Mouse (Mus musculus) MEL (cell line): ENCODE results near the gene Synj1. TPM values are rescaled to one million over a fixed set of nuclear protein-coding genes. Genes with fewer than 3 reads are reported as not detected.

Experiments
- DNase-seq: peaks from one replicate; pipeline ENCODE4 v3.0.0; 2011; ENCODE audit warnings: low read depth, low spot score
- H3K27ac ChIP-seq: 2 replicates; pipeline ENCODE4 v1.5.1; 2012; ENCODE audit warnings: low read depth, mild to moderate bottlenecking, control low read depth, low read length, moderate library complexity; ENCODE audit not compliant: control insufficient read depth
- H3K27me3 ChIP-seq, 2 experiments: fragments of 150-350 bp in 1 of 2; sonication (generic) in 1 of 2; 2 replicates each; pipeline ENCODE4 v1.6.1; 2012; ENCODE audit warnings: low read length in 2 of 2, mild to moderate bottlenecking in 2 of 2, improper control_type of control experiment in 1 of 2, moderate library complexity in 1 of 2; ENCODE audit not compliant: insufficient read depth in 2 of 2, control insufficient read depth in 1 of 2
- H3K36me3 ChIP-seq, 2 experiments: 2 replicates each; pipeline ENCODE4 v1.6.1; 2012 to 2014; ENCODE audit warnings: low read length in 2 of 2, improper control_type of control experiment in 1 of 2, inconsistent platforms in 1 of 2, mild to moderate bottlenecking in 1 of 2; ENCODE audit not compliant: insufficient read depth in 2 of 2, control insufficient read depth in 1 of 2
- H3K4me1 ChIP-seq, 2 experiments: fragments of 150-350 bp in 1 of 2; sonication (generic) in 1 of 2; 2 replicates each; pipeline ENCODE4 v1.6.1; 2012; ENCODE audit warnings: low read length in 2 of 2, improper control_type of control experiment in 1 of 2, mild to moderate bottlenecking in 1 of 2; ENCODE audit not compliant: insufficient read depth in 2 of 2, control insufficient read depth in 1 of 2
- H3K4me3 ChIP-seq, 2 experiments: fragments of 150-350 bp in 1 of 2; sonication (generic) in 1 of 2; 2 replicates each; pipeline ENCODE4 v1.5.1; 2012; ENCODE audit warnings: low read depth in 2 of 2, low read length in 2 of 2, mild to moderate bottlenecking in 2 of 2, moderate library complexity in 2 of 2, control low read depth in 1 of 2, improper control_type of control experiment in 1 of 2; ENCODE audit not compliant: control insufficient read depth in 1 of 2, insufficient read depth in 1 of 2
- H3K79me2 ChIP-seq: 2 replicates; pipeline ENCODE4 v1.6.1; 2012; ENCODE audit warnings: mild to moderate bottlenecking, low read length, moderate library complexity; ENCODE audit not compliant: control insufficient read depth, poor library complexity, insufficient read depth
- H3K9ac ChIP-seq: 2 replicates; pipeline ENCODE4 v1.6.1; 2012; ENCODE audit warnings: low read depth, mild to moderate bottlenecking, control low read depth, low read length, moderate library complexity; ENCODE audit not compliant: control insufficient read depth, poor library complexity, severe bottlenecking
- H3K9me3 ChIP-seq: fragments of 150-350 bp; sonication (generic); replicated peaks from 2 replicates; pipeline ENCODE4 v1.6.1; 2012; ENCODE audit warnings: mild to moderate bottlenecking, low read length, improper control_type of control experiment, moderate library complexity; ENCODE audit not compliant: insufficient read depth
- BHLHE40 ChIP-seq: IDR thresholded peaks from 2 replicates; pipeline ENCODE4 v1.6.1; 2012; ENCODE audit warnings: low read depth, mild to moderate bottlenecking, inconsistent platforms, low read length, improper control_type of control experiment, borderline replicate concordance
- CHD2 ChIP-seq: IDR thresholded peaks from 2 replicates; pipeline ENCODE4 v1.6.1; 2011; ENCODE audit warnings: low read length, improper control_type of control experiment
- CTCF ChIP-seq, 3 experiments: IDR thresholded peaks in 2 of 3; conservative IDR thresholded peaks in 1 of 3; 2 replicates each; pipeline ENCODE4 v1.5.1; 2011 to 2012; ENCODE audit warnings: low read length in 3 of 3, low read depth in 2 of 3, mild to moderate bottlenecking in 2 of 3, improper control_type of control experiment in 1 of 3, inconsistent platforms in 1 of 3, mixed read lengths in 1 of 3, moderate library complexity in 1 of 3; ENCODE audit not compliant: control insufficient read depth in 1 of 3, insufficient read depth in 1 of 3, poor library complexity in 1 of 3, severe bottlenecking in 1 of 3
- ELF1 ChIP-seq: IDR thresholded peaks from 2 replicates; pipeline ENCODE4 v1.6.1; 2014; ENCODE audit warnings: low read depth, mild to moderate bottlenecking, inconsistent platforms, low read length, improper control_type of control experiment, moderate library complexity
- EP300 ChIP-seq, 2 experiments: IDR thresholded peaks; 2 replicates each; pipeline ENCODE4 v1.6.1; 2011; ENCODE audit warnings: improper control_type of control experiment in 2 of 2, low read length in 2 of 2, low read depth in 1 of 2, mild to moderate bottlenecking in 1 of 2
- ETS1 ChIP-seq: IDR thresholded peaks from 2 replicates; pipeline ENCODE4 v1.6.1; 2012; ENCODE audit warnings: low read depth, mild to moderate bottlenecking, inconsistent platforms, low read length, improper control_type of control experiment, moderate library complexity
- GATA1 ChIP-seq: IDR thresholded peaks from 2 replicates; pipeline ENCODE4 v1.6.1; 2011; ENCODE audit warnings: low read depth, low read length, improper control_type of control experiment
- HCFC1 ChIP-seq: IDR thresholded peaks from 2 replicates; pipeline ENCODE4 v1.6.1; 2012; ENCODE audit warnings: low read depth, mild to moderate bottlenecking, inconsistent platforms, low read length, improper control_type of control experiment, moderate library complexity
- MAX ChIP-seq: IDR thresholded peaks from 2 replicates; pipeline ENCODE4 v1.6.1; 2011; ENCODE audit warnings: low read length, improper control_type of control experiment
- MXI1 ChIP-seq: IDR thresholded peaks from 2 replicates; pipeline ENCODE4 v1.6.1; 2011; ENCODE audit warnings: mild to moderate bottlenecking, low read depth, low read length, improper control_type of control experiment
- MYB ChIP-seq: IDR thresholded peaks from 2 replicates; pipeline ENCODE4 v1.6.1; 2011; ENCODE audit warnings: mild to moderate bottlenecking, low read depth, low read length, improper control_type of control experiment
- MYC ChIP-seq: IDR thresholded peaks from 2 replicates; pipeline ENCODE4 v1.6.1; 2011; ENCODE audit warnings: low read depth, mild to moderate bottlenecking, low read length, improper control_type of control experiment, moderate library complexity
- NRF1 ChIP-seq: IDR thresholded peaks from 2 replicates; pipeline ENCODE4 v1.6.1; 2014; ENCODE audit warnings: low read depth, mild to moderate bottlenecking, inconsistent platforms, low read length, improper control_type of control experiment, moderate library complexity; ENCODE audit not compliant: poor library complexity, insufficient read depth, severe bottlenecking
- POLR2A ChIP-seq, 2 experiments: IDR thresholded peaks; 2 replicates each; pipeline ENCODE4 v1.6.1; 2011 to 2012; ENCODE audit warnings: low read length in 2 of 2, mild to moderate bottlenecking in 2 of 2, control low read depth in 1 of 2, improper control_type of control experiment in 1 of 2, low read depth in 1 of 2, moderate library complexity in 1 of 2; ENCODE audit not compliant: control insufficient read depth in 1 of 2, insufficient read depth in 1 of 2, poor library complexity in 1 of 2
- POLR2AphosphoS5 ChIP-seq: IDR thresholded peaks from 2 replicates; pipeline ENCODE4 v1.6.1; 2012; ENCODE audit warnings: low read depth, borderline replicate concordance, mild to moderate bottlenecking, inconsistent platforms, low read length, moderate library complexity, mixed read lengths
- RAD21 ChIP-seq: IDR thresholded peaks from 2 replicates; pipeline ENCODE4 v1.6.1; 2011; ENCODE audit warnings: mild to moderate bottlenecking, low read depth, low read length, improper control_type of control experiment
- SMC3 ChIP-seq: IDR thresholded peaks from 2 replicates; pipeline ENCODE4 v1.6.1; 2011; ENCODE audit warnings: low read depth, low read length, improper control_type of control experiment
- TAL1 ChIP-seq: IDR thresholded peaks from 2 replicates; pipeline ENCODE4 v1.6.1; 2012; ENCODE audit warnings: mild to moderate bottlenecking, inconsistent platforms, low read length, moderate library complexity, mixed read lengths
- TBP ChIP-seq: IDR thresholded peaks from 2 replicates; pipeline ENCODE4 v1.8.0; 2011; ENCODE audit warnings: low read depth, low read length, improper control_type of control experiment
- ZC3H11A ChIP-seq: IDR thresholded peaks from 2 replicates; pipeline ENCODE4 v1.6.1; 2012; ENCODE audit warnings: low read depth, mild to moderate bottlenecking, inconsistent platforms, low read length, improper control_type of control experiment
- ZKSCAN1 ChIP-seq: IDR thresholded peaks from 2 replicates; pipeline ENCODE4 v1.6.1; 2012; ENCODE audit warnings: low read depth, mild to moderate bottlenecking, inconsistent platforms, low read length, improper control_type of control experiment, moderate library complexity
- ZMIZ1 ChIP-seq: IDR thresholded peaks from 2 replicates; pipeline ENCODE4 v1.6.1; 2012; ENCODE audit warnings: low read depth, mild to moderate bottlenecking, inconsistent platforms, low read length, improper control_type of control experiment, moderate library complexity
- polyA plus RNA-seq, 2 experiments: library from polyadenylated mRNA; stranded (reverse) in 1 of 2; unstranded in 1 of 2; fragments of >175 nt in 1 of 2; fragments of >200 nt in 1 of 2; gene quantifications; 2 replicates each; pipeline versions ENCODE4 v1.2.1 to v1.2.4; 2012; ENCODE audit warnings: low replicate concordance in 2 of 2, low read depth in 1 of 2; ENCODE audit not compliant: insufficient read length in 2 of 2, insufficient read depth in 1 of 2, missing spikeins in 1 of 2
- total RNA-seq: library from RNA; depleted of rRNA; stranded (reverse); fragments of 300-350 nt; gene quantifications from 2 replicates; pipeline ENCODE4 v1.2.3, GENCODE M21; 2012

The Synj1 gene
- total and polyA plus RNA-seq, 3 experiments, result 5.0 to 34.5 TPM; not detected in 1

GRCm38 (mm10) chr16:90925461-90925860, 85.6 kb downstream of the Synj1 start:
- Histone ChIP-seq H3K4me3 (no peak overlapping the region), H3K9ac (no peak overlapping the region), H3K9me3 (no peaks in the 10 kb centered on the region), H3K79me2 (no peaks in the 10 kb centered on the region), H3K4me1 (no peaks in the 10 kb centered on the region), H3K27ac (no peak overlapping the region), H3K27me3 (no peaks in the 10 kb centered on the region), H3K36me3 (no peaks in the 10 kb centered on the region; a peak in 1 of 4 replicates)
- DNase-seq, result peak; percentile 37
- TF ChIP-seq POLR2AphosphoS5 (no peak), RAD21 (peak; percentile 63), ZC3H11A (0 out of 2 replicates have a peak, but pooled peaks have one; percentile 36), SMC3 (peak; percentile 71), MYC (0 out of 2 replicates have a peak, but pooled peaks have one; percentile 27), MYB (no peak), CTCF (IDR thresholded peaks at IDR 0.05 in 2 of 3, conservative IDR thresholded peaks at IDR 0.05 in 1 of 3; ENCODE audit: control insufficient read depth in 1 of 3, insufficient read depth in 1 of 3, low read depth in 2 of 3, low read length in 3 of 3, poor library complexity in 1 of 3, severe bottlenecking in 1 of 3) (peak; percentile 51 to 80 (median 67))

GRCm38 (mm10) chr16:90924606-90925370, 86.3 kb downstream of the Synj1 start:
- Histone ChIP-seq H3K79me2 (no peaks in the 10 kb centered on the region), H3K27me3 (no peaks in the 10 kb centered on the region), H3K4me1 (no peaks in the 10 kb centered on the region), H3K9ac (no peak overlapping the region), H3K36me3 (no peaks in the 10 kb centered on the region; a peak in 1 of 4 replicates), H3K9me3 (no peaks in the 10 kb centered on the region), H3K4me3 (no peak overlapping the region), H3K27ac (no peak overlapping the region)
- no peak for DNase-seq
- TF ChIP-seq ZKSCAN1 (no peak), ZMIZ1 (no peak), NRF1 (no peak)

DNA sequence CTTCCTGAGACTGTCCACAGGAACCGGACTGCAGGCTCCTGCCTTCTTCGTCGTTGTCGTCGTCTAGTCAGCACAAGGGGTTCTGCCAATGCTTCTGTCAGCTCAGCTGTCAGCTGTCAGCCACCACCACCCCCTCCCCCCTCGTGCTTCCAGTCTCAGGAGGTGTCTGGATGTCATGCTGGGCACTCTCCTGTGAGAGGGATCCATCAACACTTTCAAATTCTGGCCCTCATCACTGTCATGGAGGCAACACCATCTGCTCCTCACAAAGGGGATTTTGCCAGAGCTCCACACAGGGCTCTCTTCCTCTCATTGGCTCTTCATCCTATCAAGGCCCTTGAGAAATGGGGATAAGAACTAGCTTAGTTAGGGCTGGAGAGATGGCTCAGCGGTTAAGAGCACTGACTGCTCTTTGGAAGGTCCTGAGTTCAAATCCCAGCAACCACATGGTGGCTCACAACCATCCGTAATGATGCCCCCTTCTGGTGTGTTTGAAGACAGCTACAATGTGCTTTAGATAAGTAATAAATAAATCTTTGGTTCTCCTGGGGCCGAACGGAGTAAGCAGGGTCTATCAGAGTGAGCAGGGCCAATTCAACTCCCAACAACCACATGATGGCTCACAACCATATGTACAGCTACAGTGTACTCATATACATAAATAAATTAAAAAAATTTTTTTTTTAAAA, 89.5 kb downstream of the Synj1 start:
- no peaks in the 10 kb centered on the region for H3K79me2 ChIP-seq
- H3K4me3 ChIP-seq, result no peak overlapping the region
- no peaks in the 10 kb centered on the region for H3K9me3 ChIP-seq
- no peaks in the 10 kb centered on the region for H3K4me1 ChIP-seq
- DNase-seq, result no peak
- H3K27me3 ChIP-seq, result no peaks in the 10 kb centered on the region
- H3K36me3 ChIP-seq, result no peaks in the 10 kb centered on the region; a peak in 1 of 4 replicates
- H3K27ac ChIP-seq, result no peak overlapping the region
- no peak for TF ChIP-seq RAD21
- TF ChIP-seq ETS1, result no peak
- no peak for TF ChIP-seq CHD2
- no peak for TF ChIP-seq MXI1
- no peak for TF ChIP-seq HCFC1
- no peak for TF ChIP-seq BHLHE40
- TF ChIP-seq TAL1, result no peak
- no peak for TF ChIP-seq TBP
- TF ChIP-seq MYC, result no peak
- no peak for TF ChIP-seq ELF1
- no peak for TF ChIP-seq EP300 (IDR thresholded peaks at IDR 0.05; ENCODE audit: low read depth in 1 of 2, low read length in 2 of 2)
- TF ChIP-seq MAX, result no peak
- no peak for TF ChIP-seq GATA1
- TF ChIP-seq POLR2A (IDR thresholded peaks at IDR 0.05; ENCODE audit: control insufficient read depth in 1 of 2, insufficient read depth in 1 of 2, low read depth in 1 of 2, low read length in 2 of 2, poor library complexity in 1 of 2), result no peak
- H3K9ac ChIP-seq, result no peak overlapping the region
